Mouse (Mus musculus) E14TG2a.4 (cell line): ENCODE measurements at regions not wholly inside any gene's neighbourhood (a gene's known extent, or its start where the extent isn't known, plus 50 kb on each side); places are given as distances from the start of the nearest gene placed in this dataset.

Experiments
- H3K27me3 ChIP-seq: 2 replicates; pipeline ENCODE4 v1.6.1; 2014; ENCODE audit warnings: low read length, control low read depth; ENCODE audit not compliant: insufficient read depth
- H3K36me3 ChIP-seq: 2 replicates; pipeline ENCODE4 v1.6.1; 2014; ENCODE audit warnings: low read length, control low read depth; ENCODE audit not compliant: insufficient read depth
- H3K4me1 ChIP-seq: replicated peaks from 2 replicates; pipeline ENCODE4 v1.6.1; 2014; ENCODE audit warnings: low read depth, low read length, control low read depth
- H3K4me3 ChIP-seq: replicated peaks from 2 replicates; pipeline ENCODE4 v1.5.1; 2014; ENCODE audit warnings: mild to moderate bottlenecking, low read length
- H3K9me3 ChIP-seq: 2 replicates; pipeline ENCODE4 v1.6.1; 2014; ENCODE audit warnings: low read length, control low read depth
- CTCF ChIP-seq: conservative IDR thresholded peaks from 2 replicates; pipeline ENCODE4 v1.5.1; 2014; ENCODE audit warnings: low read length
- NANOG ChIP-seq: IDR thresholded peaks from 2 replicates; pipeline ENCODE4 v1.6.1; 2014; ENCODE audit warnings: borderline replicate concordance, low read length, mixed read lengths
- POU5F1 ChIP-seq: IDR thresholded peaks from 2 replicates; pipeline ENCODE4 v1.6.1; 2014; ENCODE audit warnings: low read length, borderline replicate concordance

- Histone ChIP-seq H3K36me3 (no peaks in the 10 kb centered on the region), H3K4me1 (peaks cover 24% of the 10 kb centered on the region), H3K9me3 (no peaks in the 10 kb centered on the region), H3K27me3 (peaks cover 75% of the 10 kb centered on the region), H3K4me3 (no peak overlapping the region)
- TF ChIP-seq NANOG (peak; percentile 83), POU5F1 (no peak), CTCF (no peak)
Observed at GRCm38 (mm10) chr13:94685191-94685590, 103.5 kb upstream of the Tbca start.

GRCm38 (mm10) chr13:94687295-94687694, 101.4 kb upstream of the Tbca start:
- TF ChIP-seq NANOG, result no peak
- no peak for TF ChIP-seq POU5F1
- no peak for TF ChIP-seq CTCF
- no peak overlapping the region for H3K4me3 ChIP-seq
- no peaks in the 10 kb centered on the region for H3K36me3 ChIP-seq
- peaks cover 8% of the 10 kb centered on the region for H3K4me1 ChIP-seq
- peaks cover 61% of the 10 kb centered on the region for H3K27me3 ChIP-seq
- H3K9me3 ChIP-seq, result no peaks in the 10 kb centered on the region

- peak overlapping the region; percentile 27 for H3K4me3 ChIP-seq
- H3K27me3 ChIP-seq, result peaks cover 52% of the 10 kb centered on the region
- no peaks in the 10 kb centered on the region for H3K36me3 ChIP-seq
- peak; percentile 99 for TF ChIP-seq NANOG
- no peak for TF ChIP-seq POU5F1
- peaks cover 82% of the 10 kb centered on the region for H3K4me1 ChIP-seq
- no peaks in the 10 kb centered on the region for H3K9me3 ChIP-seq
Observed at GRCm38 (mm10) chr13:94706641-94707053, 82.1 kb upstream of the Tbca start.

DNA sequence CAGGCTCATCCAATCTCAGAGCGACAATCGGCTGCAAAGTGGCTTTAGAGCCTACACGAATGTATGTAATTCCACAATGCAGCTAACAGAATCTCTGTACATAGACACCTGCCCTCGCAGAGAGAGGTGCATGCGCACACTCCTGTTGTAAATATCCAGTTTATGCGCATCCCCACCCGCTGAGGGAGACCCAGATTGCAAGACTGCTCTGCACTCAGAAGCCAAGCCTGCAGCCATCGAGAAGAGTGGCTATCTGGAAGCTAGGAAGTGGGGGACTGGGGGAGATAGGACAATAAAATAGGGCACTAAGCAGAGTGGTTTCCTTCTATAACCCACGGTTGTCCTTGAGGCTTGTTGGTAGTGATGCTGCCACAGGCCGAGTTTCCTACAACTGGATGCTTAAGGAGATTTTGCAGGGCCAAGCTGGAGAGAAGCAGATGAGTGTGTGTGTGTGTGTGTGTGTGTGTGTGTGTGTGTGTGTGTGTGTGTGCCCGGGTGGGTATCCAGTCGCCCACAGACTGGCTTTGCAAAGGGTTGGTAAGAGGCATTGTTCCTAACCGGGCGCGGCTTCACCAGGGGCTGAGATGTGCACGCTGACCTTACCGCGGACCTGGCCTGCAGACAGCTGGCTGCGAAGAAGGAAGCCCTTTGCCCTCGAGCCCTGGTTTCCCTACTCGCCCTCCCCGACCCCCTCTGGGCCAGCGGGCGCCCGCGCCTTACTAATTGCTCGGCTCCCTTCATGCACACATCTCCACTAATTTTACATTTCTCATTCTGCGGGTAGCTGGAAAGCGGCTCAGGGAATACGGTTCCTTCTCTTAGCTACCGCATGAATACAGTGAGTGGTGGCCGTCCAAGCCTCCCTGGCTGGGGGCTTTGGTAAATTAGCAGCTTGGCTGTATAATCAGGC, 81.1 kb upstream of the Tbca start:
- Histone ChIP-seq H3K4me3 (peak overlapping the region; percentile 27), H3K36me3 (no peaks in the 10 kb centered on the region), H3K9me3 (no peaks in the 10 kb centered on the region), H3K27me3 (peaks cover 54% of the 10 kb centered on the region), H3K4me1 (peaks cover 75% of the 10 kb centered on the region)
- TF ChIP-seq NANOG, result no peak
- TF ChIP-seq POU5F1, result no peak; the same call in 1 of the 2 replicates
- no peak for TF ChIP-seq CTCF

GRCm38 (mm10) chr13:94708786-94709185, 79.9 kb upstream of the Tbca start:
- H3K36me3 ChIP-seq, result no peaks in the 10 kb centered on the region
- no peaks in the 10 kb centered on the region for H3K9me3 ChIP-seq
- H3K27me3 ChIP-seq, result peaks cover 55% of the 10 kb centered on the region
- H3K4me1 ChIP-seq, result peaks cover 64% of the 10 kb centered on the region
- H3K4me3 ChIP-seq, result no peak overlapping the region
- TF ChIP-seq POU5F1 (no peak), NANOG (no peak), CTCF (no peak)

- peaks cover 66% of the 10 kb centered on the region for H3K27me3 ChIP-seq
- peaks cover 54% of the 10 kb centered on the region for H3K4me1 ChIP-seq
- H3K36me3 ChIP-seq, result no peaks in the 10 kb centered on the region
- peak overlapping the region; percentile 69 for H3K4me3 ChIP-seq
- H3K9me3 ChIP-seq, result no peaks in the 10 kb centered on the region
- TF ChIP-seq CTCF (no peak), POU5F1 (no peak), NANOG (no peak)
Observed at GRCm38 (mm10) chr13:94709691-94710573, 78.8 kb upstream of the Tbca start.

GRCm38 (mm10) chr13:94710574-94711172, 78.0 kb upstream of the Tbca start:
- TF ChIP-seq CTCF (no peak), POU5F1 (no peak), NANOG (no peak)
- no peaks in the 10 kb centered on the region for H3K36me3 ChIP-seq
- peaks cover 46% of the 10 kb centered on the region for H3K4me1 ChIP-seq
- no peaks in the 10 kb centered on the region for H3K9me3 ChIP-seq
- H3K27me3 ChIP-seq, result peaks cover 66% of the 10 kb centered on the region
- peak overlapping the region; percentile 69 for H3K4me3 ChIP-seq

DNA sequence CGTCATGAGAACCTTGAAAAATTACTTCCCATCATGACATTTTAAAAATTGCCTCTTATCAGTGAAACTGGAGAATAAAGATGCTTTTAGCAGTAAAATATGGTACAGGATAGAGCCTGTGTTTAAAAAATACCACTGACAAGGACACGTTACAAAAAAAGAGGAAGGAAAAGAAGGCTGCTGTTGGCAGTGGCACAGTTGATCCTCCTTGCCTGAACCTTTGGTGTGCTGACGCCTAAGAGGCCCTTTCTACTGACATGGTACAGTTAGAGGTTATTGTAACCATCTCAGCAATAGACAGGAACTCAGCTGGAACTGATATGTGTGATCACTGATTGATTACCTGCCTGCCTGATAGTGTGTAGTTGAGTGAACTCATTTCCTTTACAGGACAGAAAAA, 75.3 kb upstream of the Tbca start:
- no peaks in the 10 kb centered on the region for H3K9me3 ChIP-seq
- H3K4me1 ChIP-seq, result peaks cover 21% of the 10 kb centered on the region
- TF ChIP-seq NANOG, result no peak
- TF ChIP-seq POU5F1, result no peak
- no peaks in the 10 kb centered on the region for H3K36me3 ChIP-seq
- H3K27me3 ChIP-seq, result peaks cover 58% of the 10 kb centered on the region
- no peak overlapping the region for H3K4me3 ChIP-seq
